Mouse (Mus musculus) midbrain, embryonic 14.5 days (tissue): ENCODE measurements around the gene Mup20. TPM values are rescaled to one million over a fixed set of nuclear protein-coding genes. Genes with fewer than 3 reads are reported as not detected.
"Not testable (repeated sequence)": the region's sequence is repeated elsewhere in the genome, so short reads cannot be mapped to it uniquely, and the experiment has no call there.

Experiments used
- ATAC-seq: fragments of 200-750 bp; cut with Nextera tagmentation; 2 replicates; pipeline ENCODE4 v1.8.0; 2017; ENCODE audit warnings: moderate number of reproducible peaks, moderate library complexity; ENCODE audit not compliant: low FRiP score, low TSS enrichment
- DNase-seq: peaks from one replicate; pipeline ENCODE4 v3.0.0-alpha.2; 2015
- H3K27ac ChIP-seq: fragments of 300-500 bp; sonication (generic); replicated peaks from 2 replicates; pipeline ENCODE4 v1.5.1; 2014; ENCODE audit warnings: mild to moderate bottlenecking, low read depth, low read length, moderate library complexity
- H3K27me3 ChIP-seq: fragments of 300-500 bp; sonication (generic); 2 replicates; pipeline ENCODE4 v1.6.1; 2014; ENCODE audit warnings: low read length, control low read depth, mixed read lengths; ENCODE audit not compliant: control insufficient read depth, insufficient read depth
- H3K36me3 ChIP-seq: fragments of 300-500 bp; sonication (generic); 2 replicates; pipeline ENCODE4 v1.6.1; 2014; ENCODE audit warnings: low read length, control low read depth; ENCODE audit not compliant: control insufficient read depth, insufficient read depth
- H3K4me1 ChIP-seq: fragments of 300-500 bp; sonication (generic); 2 replicates; pipeline ENCODE4 v1.6.1; 2014; ENCODE audit warnings: mild to moderate bottlenecking, antibody characterized with exemption, low read length, control low read depth; ENCODE audit not compliant: control insufficient read depth, insufficient read depth
- H3K4me2 ChIP-seq: fragments of 300-500 bp; sonication (generic); 2 replicates; pipeline ENCODE4 v1.6.1; 2014; ENCODE audit warnings: mild to moderate bottlenecking, low read length, moderate library complexity
- H3K4me3 ChIP-seq: fragments of 300-500 bp; sonication (generic); replicated peaks from 2 replicates; pipeline ENCODE4 v1.5.1; 2014; ENCODE audit warnings: low read depth, low read length
- H3K9ac ChIP-seq: fragments of 300-500 bp; sonication (generic); replicated peaks from 2 replicates; pipeline ENCODE4 v1.6.1; 2014; ENCODE audit warnings: mild to moderate bottlenecking, low read length, moderate library complexity
- H3K9me3 ChIP-seq: fragments of 300-500 bp; sonication (generic); 2 replicates; pipeline ENCODE4 v1.6.1; 2016; ENCODE audit warnings: low read length, control low read depth, mixed read lengths; ENCODE audit not compliant: control insufficient read depth
- WGBS: fragments of 180-500 bp; shearing (Covaris S2); extraction: QIAGEN DNeasy Blood & Tissue Kit; methylation state at CpG from one replicate; pipeline ENCODE4 v1.1.7; 2014; 5-methylcytosine and 5-hydroxymethylcytosine counted together
- polyA plus RNA-seq: library from polyadenylated mRNA; unstranded; fragments of >200 nt; fragmentation: Nextera tagmentation; extraction: Ambion mirVana; gene quantifications from 2 replicates; pipeline ENCODE4 v1.2.1, GENCODE M21; 2014

The Mup20 gene
- polyA plus RNA-seq: not detected in 2 replicates

DNA sequence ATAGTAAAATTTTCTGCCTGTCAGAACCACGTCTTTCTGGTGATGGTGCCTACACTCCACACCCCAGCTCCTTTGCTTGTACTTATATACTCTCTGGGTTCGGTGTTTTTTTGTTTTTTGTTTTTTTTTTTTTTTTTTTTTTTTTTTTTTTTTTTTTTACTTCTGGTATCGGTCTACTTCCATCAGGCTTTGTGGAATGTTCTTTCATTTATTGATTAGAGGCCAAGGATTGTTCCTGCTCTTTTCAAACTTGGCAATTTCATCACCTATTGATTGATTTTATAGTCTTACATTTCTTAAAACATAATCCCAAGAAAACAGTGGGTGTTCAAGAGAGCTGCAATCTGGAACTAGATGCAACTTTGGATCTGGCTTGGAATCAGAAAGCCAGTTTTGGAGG lies at the start of gene Mup20:
Gene Mup20, minus strand, starts transcription at position 101 of the 400 bp plus-strand sequence.
- H3K36me3 ChIP-seq, H3K9ac ChIP-seq, H3K4me2 ChIP-seq, H3K27ac ChIP-seq, H3K9me3 ChIP-seq, H3K27me3 ChIP-seq, H3K4me1 ChIP-seq, DNase-seq, H3K4me3 ChIP-seq, ATAC-seq: not testable (repeated sequence)
- 92% methylated on average over 2 of the region's 3 CpGs for WGBS

DNA sequence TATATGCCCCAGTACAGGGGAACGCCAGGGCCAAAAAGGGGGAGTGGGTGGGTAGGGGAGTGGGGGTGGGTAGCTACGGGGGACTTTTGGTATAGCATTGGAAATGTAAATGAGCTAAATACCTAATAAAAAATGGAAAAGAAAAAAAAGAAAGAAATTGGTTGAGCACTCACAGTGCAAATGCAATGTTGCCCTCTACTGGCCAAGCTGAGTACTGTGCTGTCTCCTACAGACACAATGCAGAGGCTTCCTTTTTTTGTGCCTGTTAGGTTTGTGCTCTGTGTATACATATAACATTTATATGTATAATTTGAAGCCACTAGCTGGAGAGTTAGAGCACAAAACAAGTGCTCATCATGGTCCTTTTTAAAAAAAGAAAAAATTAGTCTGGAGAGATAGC lies 49.4 kb upstream of the Mup20 start:
- not testable (repeated sequence) for H3K36me3 ChIP-seq, H3K9ac ChIP-seq, H3K4me3 ChIP-seq, ATAC-seq, H3K27ac ChIP-seq, H3K4me1 ChIP-seq, H3K9me3 ChIP-seq, H3K27me3 ChIP-seq, H3K4me2 ChIP-seq
- WGBS: 75% methylated on average over 1 of the region's 2 CpGs
- DNase-seq: peak; percentile 51

DNA sequence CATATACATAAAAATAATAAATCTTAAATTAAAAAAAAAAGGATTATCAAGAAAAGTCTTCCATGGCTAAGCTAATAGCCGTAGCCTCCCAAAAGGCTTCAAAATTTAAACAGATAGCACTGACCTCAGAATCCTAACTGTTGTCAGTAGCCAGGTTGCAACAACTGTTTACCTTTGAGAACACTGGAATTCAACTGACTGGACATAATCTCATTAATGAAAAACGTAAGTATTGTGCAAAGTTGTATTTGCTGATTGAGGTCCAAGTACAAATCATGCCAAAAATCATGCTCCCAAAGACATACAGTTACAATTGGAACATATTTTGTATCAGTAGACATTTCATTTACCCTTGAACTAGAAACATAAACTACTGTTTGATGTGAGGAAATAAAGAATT lies 34.0 kb upstream of the Mup20 start:
- H3K9me3 ChIP-seq: no peaks in the 10 kb centered on the region
- H3K27ac ChIP-seq: no peak overlapping the region
- H3K4me3 ChIP-seq: no peak overlapping the region
- no peaks in the 10 kb centered on the region for H3K36me3 ChIP-seq
- H3K4me1 ChIP-seq: no peaks in the 10 kb centered on the region
- ATAC-seq (no peak), DNase-seq (no peak)
- H3K4me2 ChIP-seq: no peak overlapping the region
- WGBS: 87% methylated on average over 2 of the region's 2 CpGs
- no peaks in the 10 kb centered on the region for H3K27me3 ChIP-seq
- no peak overlapping the region for H3K9ac ChIP-seq

DNA sequence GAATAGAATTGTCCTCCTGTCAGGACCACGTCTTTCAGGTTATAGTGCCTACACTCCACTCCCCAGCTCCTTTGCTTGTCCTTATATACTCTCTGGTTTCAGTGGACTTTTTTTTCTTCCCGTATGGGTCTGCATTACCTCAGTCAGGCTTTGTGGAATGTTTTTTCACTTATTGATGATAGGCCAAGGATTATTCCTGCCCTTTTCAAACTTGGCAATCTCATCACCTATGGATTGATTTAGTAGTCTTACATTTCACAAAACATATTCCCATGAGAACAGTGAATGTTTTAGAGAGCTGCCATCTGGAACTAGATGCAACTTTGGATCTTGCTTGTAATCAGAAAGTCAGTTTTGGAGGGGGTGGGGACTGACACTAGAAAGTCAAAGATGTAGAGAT lies 33.3 kb upstream of the Mup20 start, which contains the start of gene Mup3:
Gene Mup3, minus strand, starts transcription at position 102 of the 400 bp plus-strand sequence.
- H3K4me1 ChIP-seq: no peaks in the 10 kb centered on the region
- DNase-seq: no peak
- H3K27ac ChIP-seq: no peak within 1 kb of the TSS
- H3K9ac ChIP-seq: no peak within 1 kb of the TSS
- no peaks in the 10 kb centered on the region for H3K36me3 ChIP-seq
- 79% methylated on average over 2 of the region's 2 CpGs for WGBS
- no peak within 1 kb of the TSS for H3K4me3 ChIP-seq
- no peaks in the 10 kb centered on the region for H3K27me3 ChIP-seq
- H3K4me2 ChIP-seq: no peak within 1 kb of the TSS
- no peaks in the 10 kb centered on the region for H3K9me3 ChIP-seq
- ATAC-seq: no peak

DNA sequence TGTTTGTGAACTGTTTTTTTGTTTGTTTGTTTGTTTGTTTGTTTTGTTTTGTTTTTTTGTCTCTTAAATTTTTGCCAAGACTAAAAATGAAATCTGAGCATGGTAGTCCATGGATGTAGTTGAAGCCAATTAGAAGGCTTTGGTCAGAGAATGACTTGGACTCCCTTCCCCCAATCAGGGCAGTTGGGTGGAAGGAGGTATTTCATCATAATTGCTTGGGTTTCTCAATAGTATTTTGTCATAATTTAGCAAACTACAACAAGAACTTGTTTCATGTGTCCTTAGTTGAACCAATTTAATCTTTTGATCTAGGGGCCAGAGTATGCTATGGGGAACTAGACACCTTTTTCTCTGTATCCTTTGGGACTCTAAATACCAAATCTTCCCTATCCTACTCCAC lies 28.8 kb upstream of the Mup20 start:
- H3K36me3 ChIP-seq: no peaks in the 10 kb centered on the region

DNA sequence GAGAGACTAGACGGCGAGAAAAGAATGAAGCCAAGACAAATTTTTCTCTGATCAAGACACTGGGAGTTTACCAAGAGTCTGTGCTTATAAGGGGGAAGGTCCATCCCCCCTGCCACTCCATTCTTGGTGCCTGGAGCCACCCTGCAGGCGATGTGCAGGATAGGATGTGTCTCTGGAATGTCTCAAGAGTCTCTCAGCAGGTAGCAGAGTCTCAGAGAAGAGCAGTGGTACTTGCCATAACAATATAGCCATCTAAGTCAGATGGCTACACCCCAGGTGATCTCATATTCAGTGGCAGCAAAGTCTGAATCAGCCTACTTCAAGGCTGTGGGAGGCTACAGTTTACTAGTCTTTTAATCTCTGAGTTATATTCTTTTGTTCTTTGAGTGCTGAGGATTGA lies 21.2 kb upstream of the Mup20 start:
- Histone ChIP-seq H3K9ac (no peak overlapping the region), H3K4me1 (no peaks in the 10 kb centered on the region), H3K4me2 (no peak overlapping the region), H3K27me3 (no peaks in the 10 kb centered on the region), H3K4me3 (no peak overlapping the region), H3K36me3 (no peaks in the 10 kb centered on the region), H3K9me3 (no peaks in the 10 kb centered on the region), H3K27ac (no peak overlapping the region)
- no peak for DNase-seq
- no peak for ATAC-seq
- WGBS: 63% methylated on average over 3 of the region's 3 CpGs

More for the DNA sequence above, 28.8 kb upstream of the Mup20 start:
- no peaks in the 10 kb centered on the region for H3K9me3 ChIP-seq
- H3K4me1 ChIP-seq: no peaks in the 10 kb centered on the region
- ATAC-seq (no peak), DNase-seq (no peak)
- no peak overlapping the region for H3K27ac ChIP-seq
- no peak overlapping the region for H3K9ac ChIP-seq
- no peak overlapping the region for H3K4me3 ChIP-seq
- H3K4me2 ChIP-seq: no peak overlapping the region
- no peaks in the 10 kb centered on the region for H3K27me3 ChIP-seq

DNA sequence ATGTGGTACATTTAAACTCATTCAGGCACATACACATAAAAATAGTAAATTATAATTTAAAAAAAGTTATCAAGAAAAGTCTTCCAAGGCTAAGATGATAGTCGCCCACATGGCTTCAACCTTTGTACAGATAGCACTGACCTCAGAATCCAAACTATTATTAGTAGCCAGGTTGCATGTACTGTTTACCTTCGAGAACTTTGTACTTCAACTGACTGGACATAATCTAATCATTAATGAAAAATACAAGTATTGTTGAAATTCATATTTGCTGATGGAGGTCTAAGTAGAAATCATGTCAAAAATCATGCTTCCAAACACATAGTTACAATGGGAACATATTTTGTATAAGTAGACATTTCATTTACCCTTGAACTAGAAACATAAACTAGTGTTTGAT lies 822 bp upstream of the Mup20 start:
- not testable (repeated sequence) for ATAC-seq, H3K9ac ChIP-seq, DNase-seq, H3K27me3 ChIP-seq, H3K4me2 ChIP-seq, H3K36me3 ChIP-seq, H3K9me3 ChIP-seq, H3K4me1 ChIP-seq, H3K27ac ChIP-seq, H3K4me3 ChIP-seq
- 88% methylated on average over 2 of the region's 2 CpGs for WGBS

DNA sequence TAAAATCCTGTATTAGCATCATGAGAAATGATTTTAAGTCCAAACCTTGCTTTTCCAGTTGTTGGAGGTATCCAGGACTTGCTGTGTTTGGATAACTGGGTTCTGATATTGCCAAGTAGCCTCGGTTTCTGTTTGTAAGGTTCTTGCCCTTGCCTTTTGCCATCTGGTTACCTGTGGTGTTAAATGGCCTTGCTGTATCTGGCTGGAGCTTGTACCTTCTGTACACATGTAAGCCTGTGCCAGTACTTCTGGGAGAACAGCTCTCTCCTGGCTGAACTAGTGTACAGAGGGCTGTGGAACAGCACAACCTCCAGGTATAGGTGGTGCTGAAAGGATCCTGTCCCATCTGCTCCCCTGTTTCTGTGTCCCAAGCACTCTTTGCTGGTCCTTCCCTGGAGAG lies 27.7 kb downstream of the Mup20 start:
- no peaks in the 10 kb centered on the region for H3K4me1 ChIP-seq
- ATAC-seq: no peak
- no peaks in the 10 kb centered on the region for H3K9me3 ChIP-seq
- 84% methylated on average over 1 of the region's 1 CpGs for WGBS
- DNase-seq: no peak
- H3K4me3 ChIP-seq: no peak overlapping the region
- H3K27ac ChIP-seq: no peak overlapping the region
- no peak overlapping the region for H3K4me2 ChIP-seq
- H3K27me3 ChIP-seq: no peaks in the 10 kb centered on the region
- H3K36me3 ChIP-seq: no peaks in the 10 kb centered on the region
- no peak overlapping the region for H3K9ac ChIP-seq

DNA sequence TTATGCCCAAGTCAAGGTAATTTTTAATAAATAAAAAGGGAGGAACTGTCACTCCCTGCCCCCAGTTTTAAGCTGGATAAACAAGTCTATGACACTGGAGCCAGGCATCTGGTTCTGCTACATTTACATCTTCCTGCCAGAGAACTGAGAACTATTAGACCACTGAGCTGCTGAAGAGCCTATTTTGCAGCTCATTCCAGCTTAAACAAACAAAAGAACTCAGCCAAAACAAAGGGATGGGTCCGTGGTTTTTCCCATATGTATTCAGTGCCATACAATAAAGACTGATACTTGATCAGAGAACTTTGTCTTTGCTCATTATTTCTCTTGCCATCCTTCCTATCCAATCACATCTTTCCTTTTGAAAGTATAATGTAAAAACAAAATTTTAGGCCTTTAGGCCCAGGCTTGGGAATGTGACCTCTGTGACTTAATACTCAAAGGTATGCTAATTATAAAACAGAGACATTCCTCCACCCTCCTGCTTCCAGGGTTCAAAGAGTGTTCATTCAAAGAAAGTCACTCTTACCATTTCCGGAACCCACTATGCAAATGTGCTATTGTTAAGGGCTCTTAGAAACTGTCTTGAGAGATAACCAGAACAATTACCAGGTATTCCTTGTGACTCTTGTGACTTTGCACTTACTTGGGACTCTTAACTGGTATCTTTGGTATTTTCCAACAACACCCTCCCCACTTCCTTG lies 29.6 kb downstream of the Mup20 start:
- 59% methylated on average over 2 of the region's 2 CpGs for WGBS
- Histone ChIP-seq H3K27me3 (no peaks in the 10 kb centered on the region), H3K4me3 (no peak overlapping the region), H3K36me3 (no peaks in the 10 kb centered on the region), H3K27ac (no peak overlapping the region), H3K9me3 (no peaks in the 10 kb centered on the region), H3K4me2 (no peak overlapping the region), H3K9ac (no peak overlapping the region), H3K4me1 (no peaks in the 10 kb centered on the region)
- ATAC-seq (no peak), DNase-seq (no peak)
